ENCODE assay signal across 8 mouse cellular contexts in genomic region chr14:60086254-60086807, GRCm38 (mm10).
DNase-seq lines count a peak whose midpoint lies in the region; ATAC-seq and TF ChIP-seq lines count a peak whose summit lies in the region.

No protein-coding gene starts in this region.

- peak overlapping the region; percentile 32 for H3K9ac ChIP-seq in kidney, embryonic 14.5 days (ENCODE audit: low read depth, low read length)
- H3K9ac ChIP-seq in embryonic facial prominence, embryonic 13.5 days: peak overlapping the region; percentile 65
- peak overlapping the region; percentile 10 for H3K9ac ChIP-seq in intestine, embryonic 14.5 days (ENCODE audit: low read length)
- H3K9ac ChIP-seq in midbrain, postnatal 0 days (replicated peaks; ENCODE audit: low read length, poor library complexity, severe bottlenecking): peak overlapping the region; percentile 79

- no peaks in the 10 kb centered on the region for H3K36me3 ChIP-seq in kidney, embryonic 14.5 days (ENCODE audit: control insufficient read depth, insufficient read depth, low read length)
- no peaks in the 10 kb centered on the region for H3K36me3 ChIP-seq in embryonic facial prominence, embryonic 13.5 days
- no peaks in the 10 kb centered on the region for H3K36me3 ChIP-seq in intestine, embryonic 14.5 days (ENCODE audit: control insufficient read depth, insufficient read depth, low read length)
- H3K36me3 ChIP-seq in midbrain, postnatal 0 days (ENCODE audit: insufficient read depth, low read length): no peaks in the 10 kb centered on the region

- ATAC-seq in kidney, embryonic 14.5 days (ENCODE audit: low FRiP score, low TSS enrichment): peak; percentile 32; the same call in 1 of the 2 replicates
- no peak for ATAC-seq in embryonic facial prominence, embryonic 13.5 days (ENCODE audit: insufficient number of reproducible peaks, insufficient read depth, low FRiP score, low TSS enrichment, low read depth)
- ATAC-seq in intestine, embryonic 14.5 days (replicated peaks; ENCODE audit: low FRiP score, low TSS enrichment, low read depth): peak; percentile 21; the same call in 1 of the 2 replicates
- peak; percentile 45; the same call in 1 of the 2 replicates for ATAC-seq in midbrain, postnatal 0 days (ENCODE audit: low FRiP score)

- TF ChIP-seq CTCF in midbrain, postnatal 0 days (IDR thresholded peaks at IDR 0.05): no peak
- TF ChIP-seq CTCF in lung, adult 2 months (IDR thresholded peaks at IDR 0.05; ENCODE audit: insufficient read depth, low read length): no peak

- no peak overlapping the region for H3K27ac ChIP-seq in kidney, embryonic 14.5 days (ENCODE audit: low read depth, low read length)
- no peak overlapping the region for H3K27ac ChIP-seq in embryonic facial prominence, embryonic 13.5 days
- no peak overlapping the region for H3K27ac ChIP-seq in intestine, embryonic 14.5 days (ENCODE audit: low read depth)
- peak overlapping the region; percentile 51 for H3K27ac ChIP-seq in midbrain, postnatal 0 days (ENCODE audit: low read depth, low read length)

- no peak for DNase-seq in kidney, adult 11 months
- no peak for DNase-seq in intestine, embryonic 14.5 days (ENCODE audit: low spot score)
- DNase-seq in midbrain, postnatal 0 days (ENCODE audit: low spot score): no peak
- no peak for DNase-seq in gastrocnemius, postnatal 25 days
- no peak for DNase-seq in embryo, embryonic 10 days (ENCODE audit: low spot score)
- DNase-seq in lung, adult 2 months: no peak

- H3K4me3 ChIP-seq in kidney, embryonic 14.5 days (ENCODE audit: low read length): peak overlapping the region; percentile 37
- H3K4me3 ChIP-seq in embryonic facial prominence, embryonic 13.5 days: peak overlapping the region; percentile 48
- peak overlapping the region; percentile 29 for H3K4me3 ChIP-seq in intestine, embryonic 14.5 days (ENCODE audit: low read depth, low read length)
- peak overlapping the region; percentile 52 for H3K4me3 ChIP-seq in midbrain, postnatal 0 days (ENCODE audit: low read depth, low read length)
- H3K4me3 ChIP-seq in lung, adult 2 months (replicated peaks; ENCODE audit: extremely low read depth, low read depth, low read length): no peak overlapping the region

- 0 out of 2 replicates have a peak, but pooled peaks cover 3% of the 10 kb centered on the region for H3K4me1 ChIP-seq in kidney, embryonic 14.5 days (ENCODE audit: control insufficient read depth, insufficient read depth, low read length)
- peaks cover 6% of the 10 kb centered on the region for H3K4me1 ChIP-seq in embryonic facial prominence, embryonic 13.5 days
- H3K4me1 ChIP-seq in intestine, embryonic 14.5 days (replicated peaks; ENCODE audit: control insufficient read depth, insufficient read depth, low read length): 0 out of 2 replicates have a peak, but pooled peaks cover 6% of the 10 kb centered on the region
- H3K4me1 ChIP-seq in midbrain, postnatal 0 days (ENCODE audit: insufficient read depth, low read length): peaks cover 3% of the 10 kb centered on the region; the same call in 1 of the 2 replicates
- H3K4me1 ChIP-seq in lung, adult 2 months (ENCODE audit: control insufficient read depth, insufficient read depth, low read length): no peaks in the 10 kb centered on the region

- peak overlapping the region; percentile 68 for H3K4me2 ChIP-seq in kidney, embryonic 14.5 days (replicated peaks; ENCODE audit: low read depth, low read length)
- H3K4me2 ChIP-seq in embryonic facial prominence, embryonic 13.5 days: peak overlapping the region; percentile 86
- peak overlapping the region; percentile 63 for H3K4me2 ChIP-seq in intestine, embryonic 14.5 days (ENCODE audit: low read length)
- peak overlapping the region; percentile 81 for H3K4me2 ChIP-seq in midbrain, postnatal 0 days (ENCODE audit: low read depth, low read length, poor library complexity, severe bottlenecking)

- no peaks in the 10 kb centered on the region for H3K27me3 ChIP-seq in kidney, embryonic 14.5 days (ENCODE audit: control insufficient read depth, insufficient read depth, low read length)
- H3K27me3 ChIP-seq in embryonic facial prominence, embryonic 13.5 days: peaks cover 7% of the 10 kb centered on the region; the same call in 1 of the 2 replicates
- H3K27me3 ChIP-seq in intestine, embryonic 14.5 days (replicated peaks; ENCODE audit: control insufficient read depth, insufficient read depth, low read length): no peaks in the 10 kb centered on the region
- no peaks in the 10 kb centered on the region for H3K27me3 ChIP-seq in midbrain, postnatal 0 days (ENCODE audit: insufficient read depth, low read length)

- 3% methylated on average over 21 of the region's 21 CpGs for WGBS in kidney, embryonic 14.5 days
- WGBS in embryonic facial prominence, embryonic 13.5 days: 2% methylated on average over 21 of the region's 21 CpGs
- 7% methylated on average over 21 of the region's 21 CpGs for WGBS in intestine, embryonic 14.5 days
- 2% methylated on average over 21 of the region's 21 CpGs for WGBS in midbrain, postnatal 0 days
- 4% methylated on average over 21 of the region's 21 CpGs for WGBS in lung, adult 2 months

- no peaks in the 10 kb centered on the region for H3K9me3 ChIP-seq in kidney, embryonic 14.5 days (ENCODE audit: control insufficient read depth, low read length)
- no peaks in the 10 kb centered on the region for H3K9me3 ChIP-seq in embryonic facial prominence, embryonic 13.5 days
- no peaks in the 10 kb centered on the region for H3K9me3 ChIP-seq in intestine, embryonic 14.5 days (ENCODE audit: control insufficient read depth, low read length)
- H3K9me3 ChIP-seq in midbrain, postnatal 0 days (ENCODE audit: low read length): no peaks in the 10 kb centered on the region

- TF ChIP-seq POLR2A in lung, adult 2 months (IDR thresholded peaks at IDR 0.05; ENCODE audit: borderline replicate concordance, extremely low read depth, low read depth, low read length): no peak

Comparison
In these comparisons a context has a peak if more than half of its experiments do, and no peak if none do; other contexts are left out.
1. H3K9ac ChIP-seq: peak in every context shown above with its lines; median percentile 79 in midbrain, postnatal 0 days; 65 in embryonic facial prominence, embryonic 13.5 days; 32 in kidney, embryonic 14.5 days; 10 in intestine, embryonic 14.5 days.